Mouse (Mus musculus): Measurements from ENCODE around the gene Golga7b. TPM values are rescaled to one million over a fixed set of nuclear protein-coding genes. Genes with fewer than 3 reads are reported as not detected.

Gene Golga7b
- polyA plus RNA-seq, 1 experiment from 2014 or later = 0.09 TPM

- peak overlapping the region; percentile 57 for H3K4me2 ChIP-seq
- peaks cover 18% of the 10 kb centered on the region for H3K27me3 ChIP-seq
- no peaks in the 10 kb centered on the region for H3K36me3 ChIP-seq
- peak; percentile 89 for ATAC-seq (ENCODE audit: borderline replicate concordance, extremely low read depth, low FRiP score, low TSS enrichment)
- peak overlapping the region; percentile 30 for H3K4me3 ChIP-seq
- H3K9ac ChIP-seq = no peak overlapping the region
- H3K4me1 ChIP-seq = peaks cover 6% of the 10 kb centered on the region; the same call in 1 of the 2 replicates
- no peaks in the 10 kb centered on the region for H3K9me3 ChIP-seq
- H3K27ac ChIP-seq = no peak overlapping the region
- WGBS = 3% methylated on average over 35 of the region's 42 CpGs
Measured at GRCm38 (mm10) chr19:42255784-42256610, 8.6 kb downstream of the Golga7b start.

- Histone ChIP-seq H3K4me3 (no peak overlapping the region), H3K27me3 (peaks cover 18% of the 10 kb centered on the region), H3K9ac (no peak overlapping the region), H3K4me1 (peaks cover 6% of the 10 kb centered on the region; the same call in 1 of the 2 replicates), H3K36me3 (no peaks in the 10 kb centered on the region), H3K4me2 (no peak overlapping the region), H3K9me3 (no peaks in the 10 kb centered on the region), H3K27ac (no peak overlapping the region)
- 74% methylated on average over 12 of the region's 12 CpGs for WGBS
- no peak for ATAC-seq (ENCODE audit: borderline replicate concordance, extremely low read depth, low FRiP score, low TSS enrichment)
Measured at GRCm38 (mm10) chr19:42256611-42257240, 9.4 kb downstream of the Golga7b start.

DNA sequence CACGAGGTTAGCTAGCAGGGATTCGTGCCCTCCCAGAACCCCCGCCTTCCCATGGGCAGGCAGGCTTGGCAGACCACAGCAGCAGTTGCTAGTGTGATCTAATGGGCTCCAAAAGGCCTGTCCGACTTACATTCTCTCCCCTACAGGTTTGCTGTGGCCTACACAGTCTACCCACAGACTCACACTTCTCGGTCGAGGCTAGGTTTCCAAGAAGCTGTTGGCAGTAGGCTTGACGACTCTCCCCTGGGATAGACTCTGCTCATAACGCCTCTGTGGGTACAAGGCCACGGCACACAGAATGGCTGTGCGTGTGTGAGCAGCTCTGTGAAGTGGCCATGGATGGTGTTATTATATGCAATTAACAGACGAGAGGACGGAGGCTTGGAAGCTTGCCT is 9.9 kb downstream of the Golga7b start:
- Histone ChIP-seq H3K27ac (no peak overlapping the region), H3K4me2 (no peak overlapping the region), H3K4me3 (no peak overlapping the region), H3K9me3 (no peaks in the 10 kb centered on the region), H3K9ac (no peak overlapping the region), H3K27me3 (peaks cover 18% of the 10 kb centered on the region), H3K4me1 (peaks cover 6% of the 10 kb centered on the region; the same call in 1 of the 2 replicates), H3K36me3 (no peaks in the 10 kb centered on the region)
- WGBS = 80% methylated on average over 12 of the region's 12 CpGs
- no peak for ATAC-seq (ENCODE audit: borderline replicate concordance, extremely low read depth, low FRiP score, low TSS enrichment)

GRCm38 (mm10) chr19:42258031-42258430 is 10.7 kb downstream of the Golga7b start:
- ATAC-seq (ENCODE audit: borderline replicate concordance, extremely low read depth, low FRiP score, low TSS enrichment) = no peak
- Histone ChIP-seq H3K4me1 (peaks cover 6% of the 10 kb centered on the region; the same call in 1 of the 2 replicates), H3K4me3 (no peak overlapping the region), H3K9me3 (no peaks in the 10 kb centered on the region), H3K4me2 (no peak overlapping the region), H3K27ac (no peak overlapping the region), H3K36me3 (no peaks in the 10 kb centered on the region), H3K9ac (no peak overlapping the region), H3K27me3 (peaks cover 18% of the 10 kb centered on the region)
- WGBS = 91% methylated on average over 3 of the region's 3 CpGs

- H3K9me3 ChIP-seq = no peaks in the 10 kb centered on the region
- H3K4me1 ChIP-seq = peaks cover 6% of the 10 kb centered on the region; the same call in 1 of the 2 replicates
- H3K4me3 ChIP-seq = no peak overlapping the region
- ATAC-seq (ENCODE audit: borderline replicate concordance, extremely low read depth, low FRiP score, low TSS enrichment) = peak; percentile 37; the same call in 1 of the 2 replicates
- no peak overlapping the region for H3K4me2 ChIP-seq
- H3K9ac ChIP-seq = no peak overlapping the region
- H3K27ac ChIP-seq = no peak overlapping the region
- H3K36me3 ChIP-seq = no peaks in the 10 kb centered on the region
- peaks cover 18% of the 10 kb centered on the region for H3K27me3 ChIP-seq
- 52% methylated on average over 5 of the region's 5 CpGs for WGBS
Measured at GRCm38 (mm10) chr19:42258596-42258995, 11.2 kb downstream of the Golga7b start.

- ATAC-seq (ENCODE audit: borderline replicate concordance, extremely low read depth, low FRiP score, low TSS enrichment) = no peak
- 62% methylated on average over 8 of the region's 8 CpGs for whole genome bisulfite sequencing
Measured at GRCm38 (mm10) chr19:42260486-42260885, 13.1 kb downstream of the Golga7b start.

GRCm38 (mm10) chr19:42263524-42263923 is 16.1 kb downstream of the Golga7b start:
- no peaks in the 10 kb centered on the region for H3K9me3 ChIP-seq
- H3K4me3 ChIP-seq = no peak overlapping the region
- no peak overlapping the region for H3K27ac ChIP-seq
- WGBS = 34% methylated on average over 3 of the region's 3 CpGs
- ATAC-seq (ENCODE audit: borderline replicate concordance, extremely low read depth, low FRiP score, low TSS enrichment) = no peak
- H3K9ac ChIP-seq = no peak overlapping the region
- H3K4me2 ChIP-seq = no peak overlapping the region
- H3K27me3 ChIP-seq = 0 out of 2 replicates have a peak, but pooled peaks cover 4% of the 10 kb centered on the region
- no peaks in the 10 kb centered on the region for H3K4me1 ChIP-seq
- no peaks in the 10 kb centered on the region for H3K36me3 ChIP-seq

More at GRCm38 (mm10) chr19:42260486-42260885, 13.1 kb downstream of the Golga7b start:
- H3K4me1 ChIP-seq = peaks cover 2% of the 10 kb centered on the region; the same call in 1 of the 2 replicates
- no peaks in the 10 kb centered on the region for H3K36me3 ChIP-seq
- H3K9me3 ChIP-seq = no peaks in the 10 kb centered on the region
- no peak overlapping the region for H3K4me2 ChIP-seq
- H3K27ac ChIP-seq = no peak overlapping the region
- no peak overlapping the region for H3K9ac ChIP-seq
- H3K4me3 ChIP-seq = no peak overlapping the region
- H3K27me3 ChIP-seq = peaks cover 2% of the 10 kb centered on the region; the same call in 1 of the 2 replicates

- no peaks in the 10 kb centered on the region for H3K9me3 ChIP-seq
- no peaks in the 10 kb centered on the region for H3K36me3 ChIP-seq
- H3K4me1 ChIP-seq = no peaks in the 10 kb centered on the region
- peak overlapping the region; percentile 26; the same call in 1 of the 2 replicates for H3K4me2 ChIP-seq
- H3K9ac ChIP-seq = no peak overlapping the region
- no peak overlapping the region for H3K27ac ChIP-seq
- 0 out of 2 replicates have a peak, but pooled peaks cover 4% of the 10 kb centered on the region for H3K27me3 ChIP-seq
- WGBS = 1% methylated on average over 19 of the region's 19 CpGs
- no peak overlapping the region for H3K4me3 ChIP-seq
- ATAC-seq (ENCODE audit: borderline replicate concordance, extremely low read depth, low FRiP score, low TSS enrichment) = no peak
Measured at GRCm38 (mm10) chr19:42268337-42268736, 21.0 kb downstream of the Golga7b start.

DNA sequence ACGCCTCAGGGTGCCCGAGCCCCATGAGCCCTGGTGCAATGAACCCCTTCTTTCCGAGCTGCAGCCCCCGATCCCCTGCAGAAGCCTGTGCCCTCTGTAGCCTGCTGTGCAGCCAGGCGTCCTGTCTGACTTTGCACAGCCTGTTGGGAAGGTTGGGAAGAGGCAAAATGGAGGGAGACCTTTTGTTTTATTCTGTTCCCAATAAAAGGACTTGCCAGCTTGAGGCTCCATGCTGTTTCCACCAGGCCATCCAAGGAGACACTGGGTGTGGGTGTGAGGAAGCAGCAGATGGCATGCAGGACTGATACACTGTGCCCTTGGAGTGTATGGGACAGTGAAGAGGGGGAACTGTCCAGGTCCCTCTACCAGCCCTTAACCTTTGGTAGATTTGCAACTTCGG is 22.7 kb downstream of the Golga7b start:
- Histone ChIP-seq H3K9me3 (no peaks in the 10 kb centered on the region), H3K4me3 (no peak overlapping the region), H3K4me2 (no peak overlapping the region), H3K4me1 (no peaks in the 10 kb centered on the region), H3K9ac (no peak overlapping the region), H3K27ac (no peak overlapping the region), H3K27me3 (0 out of 2 replicates have a peak, but pooled peaks cover 4% of the 10 kb centered on the region), H3K36me3 (no peaks in the 10 kb centered on the region)
- no peak for ATAC-seq (ENCODE audit: borderline replicate concordance, extremely low read depth, low FRiP score, low TSS enrichment)
- 46% methylated on average over 6 of the region's 6 CpGs for WGBS

GRCm38 (mm10) chr19:42271182-42271581 is 23.8 kb downstream of the Golga7b start:
- Histone ChIP-seq H3K9me3 (no peaks in the 10 kb centered on the region), H3K27ac (no peak overlapping the region), H3K9ac (no peak overlapping the region), H3K36me3 (no peaks in the 10 kb centered on the region), H3K4me1 (no peaks in the 10 kb centered on the region), H3K4me3 (no peak overlapping the region), H3K27me3 (0 out of 2 replicates have a peak, but pooled peaks cover 4% of the 10 kb centered on the region), H3K4me2 (no peak overlapping the region)
- 69% methylated on average over 7 of the region's 7 CpGs for WGBS
- ATAC-seq (ENCODE audit: borderline replicate concordance, extremely low read depth, low FRiP score, low TSS enrichment) = no peak

DNA sequence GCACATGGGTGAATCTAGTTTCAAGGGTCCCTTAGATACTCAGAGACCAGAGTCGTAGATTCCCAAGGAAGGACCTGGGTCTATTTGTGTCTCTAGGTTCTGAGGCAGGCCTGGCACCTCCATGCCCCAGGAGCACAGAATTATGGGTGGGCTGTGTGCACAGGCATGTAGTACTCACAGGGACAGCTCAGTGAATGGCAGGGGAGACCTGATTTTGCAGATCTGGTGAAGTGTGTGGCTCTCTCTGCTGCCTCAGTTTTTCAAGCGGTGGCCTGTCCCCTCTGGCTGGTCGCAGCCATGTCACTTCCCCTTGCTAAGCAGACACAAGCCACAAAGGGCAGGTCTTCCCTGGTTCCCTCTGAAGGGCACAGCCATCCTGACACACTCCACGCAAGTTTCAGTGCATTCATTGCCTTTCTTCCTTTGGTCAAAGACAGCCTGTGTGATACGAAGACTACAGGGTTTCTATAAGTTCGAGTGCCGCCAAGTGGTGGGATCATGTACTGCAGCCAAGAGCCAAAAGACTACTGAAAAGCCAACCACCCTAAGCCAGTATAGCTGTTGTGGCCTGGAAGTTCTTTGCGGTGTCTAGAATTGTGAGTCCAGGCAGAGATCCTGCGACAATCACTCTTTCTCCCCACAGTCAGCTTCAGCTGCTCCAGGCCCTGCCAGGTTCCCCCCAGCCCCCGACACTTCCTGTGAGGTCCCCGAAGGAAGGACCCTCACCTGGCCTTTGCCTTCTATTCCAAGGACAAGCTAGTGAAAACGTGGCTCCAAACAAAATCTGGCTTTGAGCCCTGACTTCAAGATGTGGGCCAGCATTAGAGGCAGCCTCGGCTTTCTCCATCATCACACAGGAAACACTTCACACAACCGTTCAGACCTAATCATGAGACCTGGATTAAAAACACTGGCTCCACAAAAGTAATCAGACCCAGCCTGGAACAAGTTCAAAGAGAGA is 24.9 kb downstream of the Golga7b start:
- Histone ChIP-seq H3K4me2 (no peak overlapping the region), H3K4me1 (no peaks in the 10 kb centered on the region), H3K27ac (no peak overlapping the region), H3K36me3 (no peaks in the 10 kb centered on the region), H3K9ac (no peak overlapping the region), H3K27me3 (0 out of 2 replicates have a peak, but pooled peaks cover 4% of the 10 kb centered on the region), H3K4me3 (no peak overlapping the region), H3K9me3 (no peaks in the 10 kb centered on the region)
- 36% methylated on average over 14 of the region's 14 CpGs for whole genome bisulfite sequencing
- no peak for ATAC-seq (ENCODE audit: borderline replicate concordance, extremely low read depth, low FRiP score, low TSS enrichment)
